Mouse (Mus musculus) G1E (cell line): Measurements from ENCODE around the gene Katna1.

Source experiments
- CTCF ChIP-seq: IDR thresholded peaks from 2 replicates; pipeline ENCODE4 v1.5.1; 2012; ENCODE audit warnings: low read depth, low read length, inconsistent platforms, mixed read lengths
- GATA1 ChIP-seq: IDR thresholded peaks from 2 replicates; pipeline ENCODE4 v1.6.1; 2012; ENCODE audit warnings: borderline replicate concordance, low read length, inconsistent platforms, mixed read lengths
- POLR2AphosphoS5 ChIP-seq: IDR thresholded peaks from 2 replicates; pipeline ENCODE4 v1.6.1; 2012; ENCODE audit warnings: low read depth, low read length, inconsistent platforms; ENCODE audit not compliant: insufficient replicate concordance
- TAL1 ChIP-seq: conservative IDR thresholded peaks from 2 replicates; pipeline ENCODE4 v1.6.1; 2012; ENCODE audit warnings: low read depth, low read length, inconsistent platforms, mixed read lengths

GRCm38 (mm10) chr10:7726501-7726812 is 657 bp downstream of the Katna1 start:
- TF ChIP-seq CTCF (no peak), TAL1 (no peak), GATA1 (no peak), POLR2AphosphoS5 (no peak)
